Mouse (Mus musculus) G1E-ER4 (cell line): ENCODE data around the gene Prkar2b. TPM values are rescaled to one million over a fixed set of nuclear protein-coding genes. Genes with fewer than 3 reads are reported as not detected.

Source experiments
- GATA1 ChIP-seq: IDR thresholded peaks from one replicate; pipeline ENCODE4 v1.8.0; 2012; ENCODE audit warnings: low read length, inconsistent platforms
- polyA plus RNA-seq: library from polyadenylated mRNA; stranded (reverse); fragments of >175 nt; gene quantifications from 2 replicates; pipeline ENCODE4 v1.2.3, GENCODE M21; 2012

Prkar2b gene
- polyA plus RNA-seq, 1 experiment, result 195 TPM

- no peak for TF ChIP-seq GATA1
Observed at GRCm38 (mm10) chr12:31965517-31966212, 95.4 kb downstream of the Prkar2b start.

- no peak for TF ChIP-seq GATA1
Observed at GRCm38 (mm10) chr12:31964074-31964473, 97.0 kb downstream of the Prkar2b start.

- TF ChIP-seq GATA1, result no peak
Observed at GRCm38 (mm10) chr12:31955843-31956242, 105.3 kb downstream of the Prkar2b start.

GRCm38 (mm10) chr12:31950659-31951031 is 110.5 kb downstream of the Prkar2b start:
- no peak for TF ChIP-seq GATA1

- no peak for TF ChIP-seq GATA1
Observed at GRCm38 (mm10) chr12:31949759-31950658, 111.1 kb downstream of the Prkar2b start, which contains the start of gene Hbp1. TSS of gene Hbp1 (minus strand) at chr12:31950535.

GRCm38 (mm10) chr12:31949193-31949741 is 111.8 kb downstream of the Prkar2b start:
- no peak for TF ChIP-seq GATA1

GRCm38 (mm10) chr12:31948101-31949000 is 112.7 kb downstream of the Prkar2b start:
- TF ChIP-seq GATA1, result no peak

GRCm38 (mm10) chr12:31947476-31947875 is 113.6 kb downstream of the Prkar2b start:
- TF ChIP-seq GATA1, result no peak

- no peak for TF ChIP-seq GATA1
Observed at GRCm38 (mm10) chr12:31944405-31944804, 116.7 kb downstream of the Prkar2b start.

- TF ChIP-seq GATA1, result no peak
Observed at GRCm38 (mm10) chr12:31943020-31943654, 118.0 kb downstream of the Prkar2b start.

GRCm38 (mm10) chr12:31939026-31939425 is 122.1 kb downstream of the Prkar2b start:
- no peak for TF ChIP-seq GATA1

GRCm38 (mm10) chr12:31938391-31938997 is 122.6 kb downstream of the Prkar2b start:
- no peak for TF ChIP-seq GATA1

- no peak for TF ChIP-seq GATA1
Observed at GRCm38 (mm10) chr12:31937613-31938012, 123.5 kb downstream of the Prkar2b start.

- TF ChIP-seq GATA1, result no peak
Observed at GRCm38 (mm10) chr12:31936657-31937300, 124.3 kb downstream of the Prkar2b start.

- TF ChIP-seq GATA1, result no peak
Observed at GRCm38 (mm10) chr12:31931818-31932217, 129.3 kb downstream of the Prkar2b start.
